In genomic region chr9:106729416-106729815, GRCm38 (mm10) we compare ENCODE assay signal across 35 mouse cellular contexts.
"Had no signal": no experiment of that assay in that cellular context is flagged by ENCODE, and none has a peak within 500 bp of the region (broad histone marks: within the 10 kb centered on the region; RNA-seq: fewer than 3 reads in every experiment).

No protein-coding gene starts in this region.

- DNase-seq: heart, postnatal 10 days; heart, postnatal 14 days; heart, postnatal 36 days; heart, postnatal 4 days; kidney, adult 11 months; kidney, adult 18-20 months; kidney, adult 2 months; kidney, adult 8-10 months; kidney, adult 9 months; kidney, postnatal 10 days; kidney, postnatal 14 days; kidney, postnatal 25 days; kidney, postnatal 36 days; kidney, postnatal 4 days; layer of hippocampus, adult 9-11 months; layer of hippocampus, postnatal 36 days had no signal

- H3K27me3 ChIP-seq: heart, embryonic 12.5 days; heart, embryonic 13.5 days; heart, embryonic 15.5 days; hindbrain, embryonic 12.5 days; hindbrain, embryonic 13.5 days; hindbrain, embryonic 15.5 days; intestine, embryonic 15.5 days; kidney, embryonic 15.5 days had no signal

- ATAC-seq: hindbrain, embryonic 16.5 days; hindbrain, postnatal 0 days; inflammation-experienced regulatory T-cells, adult 6 months; intestine, embryonic 15.5 days; intestine, embryonic 16.5 days; intestine, postnatal 0 days had no signal

- H3K9ac ChIP-seq: heart, embryonic 12.5 days; heart, embryonic 13.5 days; heart, embryonic 15.5 days; hindbrain, embryonic 12.5 days; hindbrain, embryonic 13.5 days; hindbrain, embryonic 14.5 days; hindbrain, embryonic 15.5 days; intestine, embryonic 15.5 days; kidney, embryonic 15.5 days had no signal

- H3K4me3 ChIP-seq: heart, embryonic 10.5 days; heart, embryonic 12.5 days; heart, embryonic 13.5 days; heart, embryonic 15.5 days; hindbrain, embryonic 10.5 days; hindbrain, embryonic 12.5 days; hindbrain, embryonic 13.5 days; hindbrain, embryonic 15.5 days; intestine, embryonic 15.5 days; kidney, embryonic 15.5 days; layer of hippocampus, adult 2 months had no signal

- H3K4me1 ChIP-seq: heart, embryonic 15.5 days; hindbrain, embryonic 10.5 days; hindbrain, embryonic 12.5 days; hindbrain, embryonic 13.5 days; hindbrain, embryonic 15.5 days; intestine, embryonic 15.5 days; kidney, embryonic 15.5 days had no signal

- H3K27ac ChIP-seq: heart, embryonic 10.5 days; heart, embryonic 13.5 days; heart, embryonic 15.5 days; hindbrain, embryonic 10.5 days; hindbrain, embryonic 12.5 days; hindbrain, embryonic 13.5 days; hindbrain, embryonic 14.5 days; hindbrain, embryonic 15.5 days; hindbrain, postnatal 0 days; intestine, embryonic 15.5 days; kidney, embryonic 15.5 days; kidney, postnatal 0 days; layer of hippocampus, adult 2 months had no signal

- H3K9me3 ChIP-seq: heart, embryonic 10.5 days; heart, embryonic 12.5 days; heart, embryonic 13.5 days; heart, embryonic 15.5 days; hindbrain, embryonic 10.5 days; hindbrain, embryonic 12.5 days; hindbrain, embryonic 13.5 days; hindbrain, embryonic 15.5 days; intestine, embryonic 15.5 days; kidney, embryonic 15.5 days had no signal

- H3K36me3 ChIP-seq: heart, embryonic 10.5 days; heart, embryonic 12.5 days; heart, embryonic 13.5 days; heart, embryonic 15.5 days; hindbrain, embryonic 10.5 days; hindbrain, embryonic 12.5 days; hindbrain, embryonic 13.5 days; hindbrain, embryonic 15.5 days; intestine, embryonic 15.5 days; kidney, embryonic 15.5 days had no signal

- H3K4me2 ChIP-seq: heart, embryonic 11.5 days; heart, embryonic 12.5 days; heart, embryonic 13.5 days; heart, embryonic 15.5 days; hindbrain, embryonic 12.5 days; hindbrain, embryonic 13.5 days; hindbrain, embryonic 14.5 days; hindbrain, embryonic 15.5 days; intestine, embryonic 15.5 days; kidney, embryonic 15.5 days had no signal
